Mouse (Mus musculus) heart, adult 8-10 months (tissue): ENCODE measurements around the gene Scyl2. TPM values are rescaled to one million over a fixed set of nuclear protein-coding genes. Genes with fewer than 3 reads are reported as not detected.

Experiments
- DNase-seq: peaks from one replicate; pipeline ENCODE4 v3.0.0; 2022; ENCODE audit warnings: low spot score
- total RNA-seq, 4 experiments: library from RNA; stranded (reverse); gene quantifications; 2 replicates each; pipeline ENCODE4 v1.2.4; 2022

The Scyl2 gene
- total RNA-seq, 4 experiments from 2014 or later: 13.7 to 18.6 (median 17.9) TPM

DNA sequence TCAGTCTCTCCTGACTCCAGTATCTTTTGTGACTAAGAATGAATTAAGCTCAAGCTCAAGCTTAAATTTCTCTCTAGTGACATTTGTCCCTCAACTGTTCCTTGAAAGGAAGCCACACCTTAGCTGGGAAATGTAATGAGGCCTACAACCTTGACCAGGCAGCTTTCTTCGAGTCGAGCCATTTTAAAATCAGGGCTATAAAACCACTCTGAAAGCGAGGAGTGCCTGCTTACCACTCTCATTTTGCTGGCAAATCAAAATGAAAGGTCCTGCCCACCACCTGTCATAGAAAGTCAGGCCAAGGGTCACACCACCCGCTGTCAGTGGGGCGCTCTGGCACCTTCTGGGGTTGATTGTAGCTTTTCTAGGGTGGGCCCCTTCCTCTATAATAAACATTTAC lies 90.2 kb downstream of the Scyl2 start:
- no peak for DNase-seq

DNA sequence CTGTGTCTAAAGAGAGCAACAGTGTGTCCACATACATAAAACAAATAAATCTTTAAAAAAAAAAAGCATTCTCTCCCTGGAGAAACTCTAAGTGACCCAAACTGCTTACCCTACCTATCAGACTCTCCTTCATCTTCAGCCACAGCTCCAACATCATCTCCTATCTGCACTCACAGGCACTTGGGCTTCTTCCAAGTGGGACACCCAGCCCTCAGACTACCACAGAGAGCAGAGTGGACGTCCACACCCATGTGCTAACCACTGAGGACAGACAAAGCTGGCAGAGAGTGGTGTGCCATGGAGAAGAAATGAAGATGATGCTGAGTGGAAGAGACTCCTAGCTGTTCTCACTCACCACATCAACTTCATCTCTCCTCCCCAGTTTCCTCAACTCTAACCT lies 90.6 kb downstream of the Scyl2 start:
- no peak for DNase-seq

DNA sequence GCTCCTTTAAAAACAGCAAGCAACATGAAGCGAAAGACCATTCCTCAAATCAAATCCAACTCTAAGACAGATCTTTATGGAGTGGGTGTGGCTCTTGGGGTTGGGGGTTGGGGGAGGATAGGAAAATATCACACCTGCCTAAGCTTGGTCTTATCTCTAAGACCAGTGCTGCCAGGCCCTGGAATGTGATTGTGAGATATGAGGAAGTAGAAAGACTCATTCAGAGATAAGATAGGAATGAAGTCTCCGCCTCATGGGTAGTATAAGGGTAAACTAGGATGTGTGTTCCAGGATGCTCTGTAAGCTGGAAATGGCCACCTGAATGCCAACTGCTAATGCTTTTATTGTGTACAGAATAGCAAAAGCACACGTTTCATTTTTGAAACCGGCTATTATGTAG lies 91.8 kb downstream of the Scyl2 start:
- no peak for DNase-seq

GRCm38 (mm10) chr10:89592797-89593196 lies 93.3 kb downstream of the Scyl2 start:
- no peak for DNase-seq

GRCm38 (mm10) chr10:89589877-89590276 lies 96.2 kb downstream of the Scyl2 start:
- DNase-seq: no peak

Other genes with a start within 250 kb of the Scyl2 start
- gene Gas2l3, start 242.3 kb downstream of the Scyl2 start, total RNA-seq: 1 to 10 TPM; 2.7 to 4.2 (median 3.2) TPM
- gene Nr1h4, start 152.7 kb downstream of the Scyl2 start, total RNA-seq: under 1 TPM; 0.35 to 0.50 (median 0.41) TPM
- gene Slc17a8, start 65.0 kb downstream of the Scyl2 start, total RNA-seq: not detected
- 10 to 100 TPM; 11.1 to 13.7 (median 12.9) TPM for gene Actr6, start 46.0 kb upstream of the Scyl2 start, total RNA-seq
- 10 to 100 TPM; 23.9 to 28.9 (median 27.7) TPM for gene Uhrf1bp1l, start 58.7 kb upstream of the Scyl2 start, total RNA-seq
- gene Anks1b, start 187.2 kb upstream of the Scyl2 start, total RNA-seq: 1 to 10 TPM in 1 of 4 experiments, under 1 TPM in 3; 0.37 to 2.1 (median 0.71) TPM